Mouse (Mus musculus) embryonic stem cell, embryonic (primary cell): ENCODE measurements at regions not wholly inside any gene's neighbourhood (a gene's known extent, or its start where the extent isn't known, plus 50 kb on each side); places are given as distances from the start of the nearest gene placed in this dataset.

Experiments
- CTCF ChIA-PET, 4 experiments: fragments of 300-600 bp in 2 of 4; fragments of 350-600 bp in 2 of 4; sonication (Branson Sonifier 250); formaldehyde crosslinking; loops; one replicate each; lab custom pipeline; 2022; ENCODE audit warnings: inconsistent platforms in 2 of 4; lab: Charles Lee
- POLR2A ChIA-PET, 4 experiments: fragments of 300-600 bp in 2 of 4; fragments of 350-600 bp in 2 of 4; sonication (Branson Sonifier 250); formaldehyde crosslinking; loops; one replicate each; lab custom pipeline; 2022; ENCODE audit warnings: antibody characterized with exemption in 4 of 4, inconsistent platforms in 1 of 4; lab: Charles Lee

- CTCF ChIA-PET: no interaction called here
Observed at GRCm38 (mm10) chr7:136008486-136008885, 292.3 kb upstream of the Mki67 start.

GRCm38 (mm10) chr7:136010013-136010412, 293.9 kb upstream of the Mki67 start:
- CTCF ChIA-PET: interaction anchor here in 2 of 4 experiments (0.6 to 1.3 kb wide), 5 partner anchors 9 to 618 kb away, joined by 3 to 4 read pairs (median 3); no protein-coding TSS in a partner anchor
- POLR2A ChIA-PET: no interaction called here

More at GRCm38 (mm10) chr7:136008486-136008885, 292.3 kb upstream of the Mki67 start:
- POLR2A ChIA-PET: no interaction called here

GRCm38 (mm10) chr7:136014706-136015105, 298.5 kb upstream of the Mki67 start:
- CTCF ChIA-PET: no interaction called here
- POLR2A ChIA-PET: no interaction called here

GRCm38 (mm10) chr7:136016918-136017317, 300.8 kb upstream of the Mki67 start:
- ChIA-PET CTCF (no interaction called here), POLR2A (no interaction called here)

- CTCF ChIA-PET: interaction anchor here in 1 of 4 experiments (0.7 kb wide), 1 partner anchor 183 kb away, joined by 3 read pairs; no protein-coding TSS in a partner anchor
Observed at GRCm38 (mm10) chr7:136020577-136020976, 304.4 kb upstream of the Mki67 start.

GRCm38 (mm10) chr7:136021071-136021470, 304.9 kb upstream of the Mki67 start:
- POLR2A ChIA-PET: interaction anchor here in 1 of 4 experiments (1.4 kb wide), 1 partner anchor 13 kb away, joined by 4 read pairs; no protein-coding TSS in a partner anchor
- CTCF ChIA-PET: no interaction called here

More at GRCm38 (mm10) chr7:136020577-136020976, 304.4 kb upstream of the Mki67 start:
- POLR2A ChIA-PET: interaction anchor here in 1 of 4 experiments (1.4 kb wide), 1 partner anchor 13 kb away, joined by 4 read pairs; no protein-coding TSS in a partner anchor

- POLR2A ChIA-PET: interaction anchor here in 1 of 4 experiments (0.9 kb wide), 1 partner anchor 111 kb away, joined by 3 read pairs; no protein-coding TSS in a partner anchor
Observed at GRCm38 (mm10) chr7:136022781-136023448, 306.8 kb upstream of the Mki67 start.

GRCm38 (mm10) chr7:136026451-136026850, 310.3 kb upstream of the Mki67 start:
- CTCF ChIA-PET: no interaction called here
- POLR2A ChIA-PET: interaction anchor here in 1 of 4 experiments (0.7 kb wide), 1 partner anchor 313 kb away, joined by 3 read pairs; no protein-coding TSS in a partner anchor

More at GRCm38 (mm10) chr7:136022781-136023448, 306.8 kb upstream of the Mki67 start:
- CTCF ChIA-PET: no interaction called here

GRCm38 (mm10) chr7:136032026-136032425, 315.9 kb upstream of the Mki67 start:
- CTCF ChIA-PET: no interaction called here
- POLR2A ChIA-PET: no interaction called here

GRCm38 (mm10) chr7:136033536-136033935, 317.4 kb upstream of the Mki67 start:
- ChIA-PET POLR2A (interaction anchor here in 1 of 4 experiments (1.4 kb wide), 1 partner anchor 13 kb away, joined by 4 read pairs; no protein-coding TSS in a partner anchor), CTCF (interaction anchor here in 1 of 4 experiments (0.6 kb wide), 1 partner anchor 16 kb away, joined by 3 read pairs; no protein-coding TSS in a partner anchor)

- CTCF ChIA-PET: interaction anchor here in 1 of 4 experiments (0.7 kb wide), 2 partner anchors 299 to 772 kb away, joined by 3 read pairs; no protein-coding TSS in a partner anchor
Observed at GRCm38 (mm10) chr7:136035735-136036134, 319.6 kb upstream of the Mki67 start.

GRCm38 (mm10) chr7:136038072-136038471, 321.9 kb upstream of the Mki67 start:
- ChIA-PET CTCF (interaction anchor here in 1 of 4 experiments (0.5 kb wide), 1 partner anchor 23 kb away, joined by 8 read pairs; no protein-coding TSS in a partner anchor), POLR2A (no interaction called here)

More at GRCm38 (mm10) chr7:136035735-136036134, 319.6 kb upstream of the Mki67 start:
- POLR2A ChIA-PET: interaction anchor here in 1 of 4 experiments (1.4 kb wide), 1 partner anchor 9 kb away, joined by 5 read pairs; no protein-coding TSS in a partner anchor

- POLR2A ChIA-PET: interaction anchor here in 1 of 4 experiments (0.5 kb wide), 1 partner anchor 34 kb away, joined by 9 read pairs; no protein-coding TSS in a partner anchor
- CTCF ChIA-PET: no interaction called here
Observed at GRCm38 (mm10) chr7:136038906-136039305, 322.7 kb upstream of the Mki67 start.

- CTCF ChIA-PET: no interaction called here
Observed at GRCm38 (mm10) chr7:136041921-136042320, 325.8 kb upstream of the Mki67 start.

GRCm38 (mm10) chr7:136046645-136047363, 330.6 kb upstream of the Mki67 start:
- ChIA-PET CTCF (interaction anchor here in 2 of 4 experiments (0.6 kb wide), 2 partner anchors 10 to 13 kb away, joined by 3 to 6 read pairs; no protein-coding TSS in a partner anchor), POLR2A (interaction anchor here in 2 of 4 experiments (0.6 kb wide), 2 partner anchors 13 to 183 kb away, joined by 3 read pairs; no protein-coding TSS in a partner anchor)

More at GRCm38 (mm10) chr7:136041921-136042320, 325.8 kb upstream of the Mki67 start:
- POLR2A ChIA-PET: no interaction called here

- POLR2A ChIA-PET: interaction anchor here in 2 of 4 experiments (0.6 to 1.1 kb wide), 3 partner anchors 12 to 199 kb away, joined by 3 read pairs; no protein-coding TSS in a partner anchor
- CTCF ChIA-PET: interaction anchor here in 2 of 4 experiments (0.6 kb wide), 2 partner anchors 10 to 12 kb away, joined by 3 to 6 read pairs; no protein-coding TSS in a partner anchor
Observed at GRCm38 (mm10) chr7:136047364-136047945, 331.3 kb upstream of the Mki67 start.

- ChIA-PET POLR2A (interaction anchor here in 2 of 4 experiments (0.5 to 0.7 kb wide), 2 partner anchors 477 to 1388 kb away, joined by 3 to 5 read pairs; no protein-coding TSS in a partner anchor), CTCF (interaction anchor here in 3 of 4 experiments (0.6 to 1.2 kb wide), 9 partner anchors 11 to 1658 kb away, joined by 3 to 5 read pairs (median 3); no protein-coding TSS in a partner anchor)
Observed at GRCm38 (mm10) chr7:136048925-136049586, 332.9 kb upstream of the Mki67 start.
